Mouse (Mus musculus) embryo, embryonic 9.5 days (tissue): Measurements from ENCODE around the gene Tgfbr2.

Experiments
- DNase-seq: peaks from one replicate; pipeline ENCODE4 v3.0.0-alpha.2; 2017; ENCODE audit errors: extremely low spot score

Gene Tgfbr2

DNA sequence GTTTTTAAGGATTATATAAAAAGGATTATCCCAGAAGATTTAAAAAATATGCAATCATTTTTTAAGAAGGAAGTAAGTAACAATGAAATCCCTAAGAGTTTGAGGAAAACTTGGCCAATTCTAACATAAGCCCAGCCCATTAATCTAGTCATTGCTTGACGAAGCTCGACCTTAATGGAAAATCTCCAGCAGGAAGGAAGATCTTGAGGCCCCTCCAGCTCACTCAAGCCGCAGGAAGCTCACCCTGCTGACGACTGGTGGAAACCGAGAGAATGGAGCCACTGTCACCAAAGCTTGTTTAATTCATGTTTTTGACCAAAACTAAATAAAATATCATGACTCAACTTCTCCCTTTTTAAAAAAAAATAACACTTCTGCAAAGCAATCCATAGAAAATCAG, 18.7 kb downstream of the Tgfbr2 start:
- no peak for DNase-seq

DNA sequence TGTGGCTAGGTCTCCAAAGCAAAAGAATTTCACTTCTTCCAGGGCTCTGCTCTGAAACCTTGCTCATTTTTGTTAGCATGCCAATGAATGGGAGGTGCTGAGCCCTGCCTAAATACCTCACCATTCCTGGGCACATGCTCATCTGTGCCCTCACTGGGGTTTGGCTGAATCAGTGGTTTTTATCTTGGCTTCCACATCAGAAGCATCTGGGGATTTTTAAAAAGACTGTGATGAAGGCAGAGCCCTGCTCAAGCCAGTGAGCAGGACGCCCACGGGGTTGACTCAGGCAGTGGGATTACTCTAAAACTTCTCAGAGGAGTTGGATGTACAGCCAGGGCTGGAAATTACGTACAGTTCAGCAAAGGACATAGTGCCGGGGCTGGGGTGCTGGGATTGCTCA, 22.3 kb downstream of the Tgfbr2 start:
- DNase-seq = no peak

DNA sequence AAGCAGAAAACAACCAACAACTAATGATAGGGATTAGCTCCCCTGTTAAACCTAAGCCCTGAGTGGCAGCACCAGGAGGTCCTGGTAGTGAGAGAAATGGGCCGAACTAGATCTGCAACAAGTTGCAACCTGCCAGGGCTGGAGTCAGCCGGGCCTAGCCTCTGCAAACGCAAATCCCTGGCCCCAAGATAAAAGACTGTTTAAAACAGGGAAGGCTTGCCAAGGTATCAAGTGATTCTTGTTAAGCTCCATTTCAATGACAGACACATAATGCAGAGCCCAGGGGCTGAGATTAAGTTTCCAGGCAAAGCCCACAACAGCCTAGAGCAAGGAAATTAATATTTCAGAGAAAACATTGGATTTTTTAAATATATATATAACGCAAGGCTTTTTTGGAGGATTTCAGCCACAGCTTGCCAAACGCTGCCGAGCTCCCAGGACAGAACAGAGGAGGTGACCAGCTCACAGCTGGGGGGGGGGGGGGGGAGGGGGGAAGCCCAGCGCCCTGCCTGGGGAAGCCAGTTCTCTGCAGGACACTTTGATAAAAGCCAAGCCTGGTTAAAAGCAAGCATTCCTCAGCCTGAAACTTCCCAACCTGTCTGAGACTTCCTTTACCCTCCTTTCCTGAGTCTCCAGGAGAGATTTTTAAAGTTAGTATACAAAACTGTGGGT, 24.3 kb downstream of the Tgfbr2 start:
- no peak for DNase-seq

DNA sequence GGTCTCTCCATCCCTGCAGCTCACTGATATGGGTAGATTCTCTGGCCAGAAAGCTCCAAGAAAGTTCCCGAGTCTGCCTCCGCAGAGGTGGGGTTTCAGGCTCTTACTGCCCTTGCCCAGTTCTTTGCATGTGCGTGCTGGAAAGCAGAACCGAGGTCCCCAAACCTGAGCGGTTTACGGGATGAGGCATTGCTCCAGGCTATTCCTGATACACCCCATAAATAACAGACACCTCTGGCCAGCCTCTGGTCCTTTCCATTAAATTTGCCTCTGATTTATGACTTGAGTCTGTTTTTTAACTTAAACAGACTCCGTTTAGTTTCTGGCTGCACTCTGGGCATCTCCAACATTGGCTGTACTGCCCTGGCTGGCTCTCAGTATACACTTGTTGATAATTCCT, 26.4 kb downstream of the Tgfbr2 start:
- no peak for DNase-seq

DNA sequence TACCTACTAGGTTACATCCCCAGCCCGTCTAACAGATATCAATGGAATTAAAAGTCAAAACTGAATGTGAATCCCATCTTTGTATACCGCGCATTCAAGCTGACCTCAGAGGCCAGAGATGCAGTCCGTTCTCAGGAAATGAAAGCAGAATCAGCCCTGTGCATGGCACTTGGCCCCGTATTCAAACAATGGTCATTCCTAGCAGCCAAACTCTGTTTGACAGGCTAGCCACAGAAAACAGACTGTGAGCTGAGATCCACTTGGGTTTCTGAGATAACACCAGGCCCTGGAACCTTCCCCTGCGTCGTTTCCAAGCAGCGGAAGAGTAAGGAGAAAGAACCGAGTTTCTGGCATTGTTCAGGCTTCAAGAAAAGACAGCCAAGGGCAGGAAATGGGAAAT, 28.9 kb downstream of the Tgfbr2 start:
- DNase-seq = no peak

DNA sequence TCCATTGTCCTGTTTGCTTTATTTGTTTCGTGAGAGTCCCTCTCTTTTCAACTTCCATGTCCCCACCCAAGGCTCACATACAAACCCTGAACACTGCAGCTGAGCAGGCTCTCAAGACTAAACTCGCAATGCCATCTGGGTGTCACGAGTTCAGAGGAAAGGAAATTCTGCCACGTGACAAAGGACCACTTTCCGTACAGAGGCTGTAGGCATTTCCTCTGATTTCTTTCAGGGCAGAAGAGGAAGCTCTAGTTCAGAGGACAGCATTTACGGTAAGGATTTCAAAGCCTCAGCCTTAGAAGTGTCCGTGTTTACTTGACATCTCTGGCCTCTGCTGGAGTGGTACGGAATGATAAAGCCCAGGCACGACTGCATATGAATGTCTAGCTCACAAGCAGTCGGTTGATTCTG, 29.9 kb downstream of the Tgfbr2 start:
- DNase-seq = no peak

DNA sequence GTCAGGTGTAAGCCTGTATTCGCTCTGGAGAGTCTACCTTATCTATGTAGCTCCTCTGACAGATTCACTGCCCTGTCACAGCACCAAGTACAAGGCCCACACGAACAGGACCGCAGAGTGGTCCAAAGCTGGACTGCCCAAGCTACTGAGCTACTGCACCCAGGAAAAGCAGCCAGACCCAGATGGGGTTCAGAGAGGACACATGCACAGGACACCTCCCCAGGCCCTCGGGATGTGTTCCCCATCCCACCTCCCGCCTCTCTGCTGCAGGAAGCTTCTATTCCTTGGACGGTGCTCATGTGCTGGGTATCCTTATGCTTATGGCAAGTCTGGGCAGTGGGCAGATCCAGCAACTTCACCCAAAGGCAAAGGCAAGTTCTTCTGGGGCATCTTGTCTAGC, 34.7 kb downstream of the Tgfbr2 start:
- no peak for DNase-seq

DNA sequence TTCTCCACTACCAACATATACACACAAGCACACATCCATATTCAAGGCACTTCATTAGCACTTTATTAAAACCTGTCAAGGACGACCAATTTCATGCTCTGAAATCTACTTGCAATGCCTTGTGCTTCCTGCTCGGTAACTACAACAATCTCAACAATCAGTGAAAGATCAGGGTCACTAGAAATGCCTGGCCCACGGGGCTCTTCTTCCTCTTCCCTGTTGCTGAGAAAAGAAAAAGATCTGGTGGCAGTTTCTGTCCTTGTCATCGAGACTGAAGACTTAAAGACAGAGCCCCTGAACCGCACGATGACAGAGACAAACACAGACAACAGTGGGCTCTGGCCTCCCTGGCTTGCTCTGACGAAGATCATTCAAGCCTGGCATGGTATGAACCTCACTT, 35.6 kb downstream of the Tgfbr2 start:
- no peak for DNase-seq

DNA sequence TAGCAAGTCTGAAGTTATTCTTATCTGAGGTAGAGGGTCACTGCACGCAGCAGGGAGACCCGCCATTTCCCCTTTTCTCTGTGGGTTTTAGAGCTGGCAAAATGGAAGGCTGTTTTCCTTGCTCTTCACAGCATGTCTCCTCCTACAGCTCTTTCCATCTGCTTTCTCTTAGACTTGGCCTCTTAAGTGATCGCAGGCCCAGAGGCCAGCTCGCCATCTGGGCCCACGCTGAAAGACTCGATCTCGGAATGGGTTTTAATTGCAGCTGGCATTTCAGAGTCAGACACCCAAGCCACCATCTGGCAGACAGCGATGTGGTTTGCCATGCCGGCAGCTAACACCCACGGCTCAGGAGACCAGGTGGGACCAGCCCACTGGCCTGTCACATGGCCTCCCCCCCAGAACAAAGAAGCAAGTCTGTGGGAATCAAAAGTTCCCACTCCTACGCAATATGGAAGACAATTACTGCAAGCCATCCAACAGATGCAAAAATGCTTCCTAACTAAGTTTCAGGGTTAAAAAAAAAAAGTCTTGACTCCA, 36.5 kb downstream of the Tgfbr2 start:
- peak; percentile 29 for DNase-seq

DNA sequence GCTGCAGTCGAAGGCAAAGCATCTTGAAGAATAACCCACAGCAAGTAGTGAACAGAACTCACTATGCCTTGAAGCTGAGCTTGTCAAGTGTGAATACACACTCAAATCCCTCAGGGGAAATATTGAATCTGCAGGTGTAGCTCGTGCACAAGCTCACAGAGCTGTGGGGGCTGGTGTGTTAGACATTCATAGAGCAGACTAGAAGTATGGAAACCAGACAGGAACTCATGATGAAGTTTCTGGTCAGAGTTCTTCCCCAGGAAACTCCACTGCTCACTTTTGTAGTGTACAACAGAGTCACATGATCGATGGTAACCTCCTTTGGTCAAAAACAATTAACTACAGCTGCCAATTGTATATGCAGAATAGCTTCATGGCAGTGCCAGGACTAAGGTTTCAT, 37.5 kb downstream of the Tgfbr2 start:
- DNase-seq = no peak

DNA sequence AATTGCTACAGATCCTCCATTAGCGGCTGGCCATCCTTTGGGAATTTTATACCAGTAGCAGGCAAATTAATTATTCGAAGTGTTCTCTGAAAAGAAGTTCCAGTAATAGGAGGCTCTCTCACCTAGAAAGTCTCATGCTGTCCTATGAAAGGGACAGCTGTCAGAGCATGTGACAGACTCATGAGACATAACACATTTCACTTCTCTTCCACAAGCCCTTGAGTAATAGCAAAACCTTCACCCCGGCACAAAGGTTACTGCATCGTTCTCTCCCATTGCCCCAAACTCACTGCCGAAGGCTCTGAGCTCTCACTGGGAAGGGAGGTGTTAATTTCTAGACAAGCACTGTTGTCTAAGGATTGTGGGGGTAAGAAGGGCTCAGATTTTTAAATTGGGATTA, 38.3 kb downstream of the Tgfbr2 start:
- DNase-seq = no peak

DNA sequence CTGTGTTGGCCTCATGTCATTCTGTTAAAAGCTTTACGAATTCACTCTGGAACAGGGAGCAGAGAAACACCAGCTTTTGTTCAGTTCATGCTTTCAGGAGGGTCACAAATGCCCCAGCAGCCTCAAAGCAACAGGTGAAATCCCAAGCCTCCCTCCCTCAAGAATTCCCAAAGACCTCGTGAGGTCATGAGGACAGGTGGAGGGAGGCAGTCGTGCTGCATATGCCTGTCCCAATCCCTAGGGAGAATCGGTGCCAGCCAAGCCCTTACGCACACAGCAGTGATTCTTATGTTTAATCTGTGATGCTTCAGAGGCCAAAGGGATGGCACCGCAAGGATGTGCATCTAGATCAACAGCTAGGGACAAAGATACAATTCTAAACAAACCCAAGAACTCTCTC, 39.0 kb downstream of the Tgfbr2 start:
- no peak for DNase-seq

DNA sequence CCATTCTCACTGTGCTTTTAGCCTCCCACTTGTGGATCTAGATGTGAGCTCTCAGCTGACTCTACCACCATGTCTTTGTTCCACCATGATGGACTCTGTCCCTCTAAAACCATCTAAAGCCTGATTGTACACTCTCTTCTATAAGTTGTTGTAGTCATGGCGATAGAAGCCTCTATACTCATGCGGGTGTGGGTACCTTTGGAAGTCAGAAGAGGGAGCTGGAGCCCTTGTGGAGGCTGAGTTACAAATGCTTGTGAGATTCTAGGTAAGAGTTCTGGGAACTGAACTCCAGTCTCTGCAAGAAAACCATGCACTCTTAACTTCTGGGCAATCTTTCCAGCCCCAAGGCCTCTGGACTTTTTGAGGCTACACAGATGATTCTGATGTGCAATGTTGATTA, 40.7 kb downstream of the Tgfbr2 start:
- DNase-seq = no peak

DNA sequence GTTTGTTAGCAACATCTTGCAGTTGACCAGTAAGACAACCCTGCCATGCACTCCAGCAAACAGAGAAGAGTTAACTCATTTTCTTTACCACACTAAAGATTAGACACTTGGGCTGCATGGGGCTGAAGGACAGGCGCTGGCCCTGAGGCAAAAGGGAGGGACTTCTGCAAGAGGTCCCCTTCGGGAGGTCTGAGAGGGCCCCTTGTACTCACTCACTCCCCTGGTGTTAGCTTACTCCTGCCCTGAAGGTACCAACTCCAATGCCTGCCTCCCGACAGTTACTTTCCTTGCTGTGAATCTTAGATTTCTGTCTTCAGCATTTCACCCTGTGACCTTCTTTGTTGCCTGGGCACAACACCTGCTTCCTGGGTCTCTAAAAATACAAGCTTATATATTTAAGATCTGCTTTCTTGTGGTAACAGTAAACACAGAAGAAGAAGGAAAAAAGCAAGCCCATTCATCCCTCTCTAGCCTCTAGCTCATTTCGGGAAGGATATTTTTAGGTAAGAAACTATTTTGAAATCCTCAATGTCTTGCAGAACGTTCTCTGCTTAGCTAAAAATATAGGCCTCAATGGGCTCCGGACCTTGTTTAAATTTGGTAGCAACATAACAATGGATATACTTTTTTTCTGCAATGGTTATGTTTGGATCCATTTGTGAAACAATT, 41.7 kb downstream of the Tgfbr2 start:
- DNase-seq = no peak

DNA sequence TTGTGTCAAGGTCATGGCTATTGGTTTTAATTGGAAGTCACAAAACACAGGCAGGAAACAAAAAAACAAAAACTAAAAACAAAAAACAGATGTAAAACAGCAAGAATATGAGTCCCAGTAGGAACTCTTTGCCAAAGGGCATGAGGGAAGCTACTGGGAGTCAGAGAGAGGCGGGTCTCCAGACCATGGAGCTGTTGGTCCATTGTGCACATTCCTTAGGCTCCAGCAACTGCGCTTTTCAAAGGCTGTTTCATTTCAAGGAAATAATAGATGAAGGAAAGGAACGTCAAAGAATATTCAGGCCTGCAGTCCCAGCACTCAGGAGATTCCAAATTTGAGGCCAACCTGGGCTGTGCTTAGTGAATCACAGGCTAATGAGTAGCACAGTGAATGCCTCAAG, 46.3 kb downstream of the Tgfbr2 start:
- DNase-seq = no peak

DNA sequence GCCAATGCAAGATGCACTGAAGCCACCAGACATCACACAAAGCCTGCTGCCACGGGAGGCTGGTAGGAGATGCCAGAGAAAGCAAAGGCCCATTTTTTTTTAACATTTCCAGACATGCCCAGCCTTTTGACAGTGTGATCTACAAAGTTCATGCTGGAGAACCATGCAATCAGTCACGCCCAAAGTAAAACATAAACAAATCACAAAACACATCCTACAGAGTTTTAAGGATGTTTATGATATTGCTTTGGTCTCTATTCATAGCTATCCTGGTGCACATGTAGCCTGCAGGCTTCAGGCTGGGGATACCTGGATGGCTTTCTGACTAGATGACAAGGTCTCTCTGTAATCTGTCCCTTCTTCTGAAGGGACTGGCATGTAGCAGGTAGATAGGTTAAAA, 46.8 kb downstream of the Tgfbr2 start:
- DNase-seq = no peak

DNA sequence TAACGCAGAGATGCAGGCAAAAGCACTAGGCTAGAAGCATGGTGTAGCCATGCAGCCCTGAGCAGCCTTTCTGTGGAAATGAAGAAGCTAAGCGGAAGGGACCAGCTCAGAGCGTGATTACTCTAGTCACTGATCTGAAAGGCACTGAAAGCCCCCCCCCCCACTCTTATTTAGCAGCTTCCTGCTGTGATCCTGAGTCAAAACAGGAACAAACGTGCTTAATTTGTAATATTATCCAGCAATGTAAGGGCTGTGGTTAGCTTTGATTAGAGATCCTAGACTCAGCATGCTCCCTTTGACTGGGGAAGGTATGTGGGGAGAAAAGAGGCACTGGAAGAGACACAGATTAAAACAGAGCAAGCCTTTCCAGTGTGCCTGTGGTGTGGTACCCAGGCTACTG, 48.7 kb downstream of the Tgfbr2 start:
- no peak for DNase-seq

DNA sequence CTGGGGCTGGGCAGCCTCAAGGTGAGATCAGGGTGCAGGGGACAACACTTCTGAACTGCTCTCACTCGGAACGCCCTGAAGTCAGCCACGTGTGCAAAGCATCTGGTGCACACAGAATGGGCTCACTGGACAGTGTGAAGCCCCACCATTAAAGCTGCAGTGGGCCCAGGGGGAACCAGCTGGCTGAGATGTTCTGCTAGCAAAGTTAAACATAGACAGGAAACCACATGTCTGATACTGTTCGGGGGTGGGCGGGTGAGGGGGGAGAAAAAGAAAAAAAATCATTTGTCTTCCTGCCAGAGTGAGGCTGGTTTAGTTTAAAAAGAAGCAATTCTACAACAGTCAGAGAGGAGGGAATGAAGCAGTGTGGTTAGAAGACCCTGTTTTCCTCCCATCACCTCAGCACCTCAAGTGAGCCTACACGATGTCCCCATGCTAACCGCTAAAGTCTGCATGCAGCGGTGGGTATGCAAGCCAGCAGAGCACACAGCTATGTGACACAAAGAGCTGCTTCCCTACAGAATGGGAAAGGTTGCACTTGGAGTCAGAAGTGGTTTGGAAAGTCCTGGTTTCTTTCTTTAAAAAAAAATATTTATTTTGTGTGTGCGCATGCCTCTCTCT, 52.1 kb downstream of the Tgfbr2 start:
- DNase-seq = no peak

DNA sequence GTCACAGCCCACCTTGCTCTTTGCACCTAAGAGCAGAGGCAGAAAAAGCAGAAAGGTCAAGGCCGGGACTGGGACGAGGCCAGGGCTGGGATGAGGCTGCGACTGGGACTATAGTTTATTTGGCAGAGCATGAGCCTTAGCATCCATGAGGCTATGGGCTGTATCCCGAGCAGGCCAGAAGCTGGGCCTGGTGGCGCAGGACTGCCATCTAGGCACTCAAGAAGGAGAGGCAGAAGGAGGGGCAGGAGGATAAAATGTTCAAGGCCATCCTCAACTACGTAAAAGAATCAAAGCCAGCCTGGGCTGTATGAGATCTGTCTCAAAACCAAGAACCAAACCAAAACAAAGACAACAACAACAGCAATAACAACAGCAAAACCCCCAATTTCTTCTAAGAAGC, 52.6 kb downstream of the Tgfbr2 start:
- DNase-seq = no peak

DNA sequence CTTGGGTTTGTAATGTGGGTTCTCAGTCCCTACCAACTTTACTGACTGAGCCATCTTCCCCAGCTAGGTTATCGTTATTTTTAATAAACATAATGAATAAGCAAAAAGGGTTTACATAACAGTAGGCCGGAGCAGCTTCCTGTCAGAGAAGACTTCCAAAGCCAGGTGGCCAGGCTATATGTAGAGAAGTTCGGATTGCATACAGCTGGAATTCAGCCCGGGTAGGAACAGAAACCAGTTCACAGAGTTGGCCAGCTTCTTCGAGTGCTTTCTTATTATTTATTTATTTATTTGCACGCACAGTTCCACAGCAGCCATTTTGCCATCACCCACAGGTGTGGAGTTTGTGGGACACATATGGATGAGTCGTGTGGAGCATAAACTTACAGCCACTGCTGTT, 53.7 kb downstream of the Tgfbr2 start:
- DNase-seq = no peak

DNA sequence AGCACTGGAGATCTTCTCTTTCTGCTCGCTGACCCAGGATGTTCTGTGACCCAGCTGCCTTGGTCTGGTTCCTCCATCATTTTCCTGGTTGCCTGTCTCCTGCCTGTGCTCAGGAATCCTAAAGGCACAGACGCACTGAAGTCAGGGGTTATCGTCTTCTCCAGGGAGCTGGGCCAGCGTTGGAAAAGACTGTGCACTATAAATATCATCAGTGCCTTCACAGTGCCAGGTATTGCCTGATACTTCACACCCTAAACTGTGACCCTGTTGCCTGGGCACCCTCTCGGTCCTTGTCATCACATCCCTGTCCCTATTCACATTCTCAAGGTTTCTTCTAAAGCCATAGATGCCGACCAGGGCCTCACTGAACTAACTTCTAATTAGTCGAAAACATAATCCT, 55.2 kb downstream of the Tgfbr2 start:
- no peak for DNase-seq

DNA sequence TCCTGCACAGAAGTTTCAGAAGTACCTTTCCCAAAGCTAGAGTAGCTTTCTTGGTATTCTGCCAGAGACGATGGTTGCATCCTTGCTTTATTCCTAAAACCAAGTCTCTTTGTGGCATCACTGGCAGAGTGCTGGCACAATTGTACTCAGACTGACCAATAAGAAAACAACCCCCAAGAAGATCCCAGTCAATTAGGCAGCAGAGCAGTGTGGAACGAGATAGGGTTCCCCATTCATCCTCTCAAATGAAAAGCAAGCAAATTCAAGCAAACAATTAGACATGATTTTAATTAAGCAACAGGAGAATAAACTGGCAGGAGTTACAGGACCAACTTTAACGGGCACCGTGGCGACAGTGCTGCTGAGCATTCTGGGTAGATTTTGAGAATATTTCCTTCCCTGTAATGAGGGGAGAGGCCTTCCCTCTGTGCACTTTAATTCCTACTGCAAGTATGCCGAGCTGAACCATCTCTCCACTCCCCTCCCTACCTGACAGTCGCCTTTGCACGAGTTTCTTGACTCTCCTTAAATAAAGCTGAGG, 56.8 kb downstream of the Tgfbr2 start:
- DNase-seq = no peak

DNA sequence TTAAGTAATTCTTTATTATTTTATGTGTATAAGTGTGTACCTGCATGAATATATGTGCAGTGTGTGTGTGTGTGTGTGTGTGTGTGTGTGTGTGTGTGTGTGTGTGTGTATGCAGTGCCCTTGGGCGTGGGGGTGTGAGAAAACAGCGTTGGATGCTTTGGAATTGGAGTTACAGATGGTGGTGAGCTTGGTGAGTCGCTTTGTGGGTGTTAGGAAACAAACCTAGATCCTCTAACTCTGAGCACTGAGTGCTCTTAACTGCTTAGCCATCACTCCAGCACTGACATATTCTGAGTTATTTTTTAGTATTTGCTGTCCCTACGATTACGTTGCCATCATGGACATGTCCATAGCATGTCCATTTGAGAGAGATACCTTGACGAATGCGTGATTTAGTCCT, 59.3 kb downstream of the Tgfbr2 start:
- DNase-seq = no peak
